ENCODE assay signal across 12 mouse cellular contexts in genomic region chrX:159066212-159066611, GRCm38 (mm10).
"Had no signal": no experiment of that assay in that cellular context is flagged by ENCODE, and none has a peak within 500 bp of the region (broad histone marks: within the 10 kb centered on the region; RNA-seq: fewer than 3 reads in every experiment).

No protein-coding gene starts in this region.

- DNase-seq: kidney, postnatal 36 days; layer of hippocampus, adult 9-11 months; layer of hippocampus, postnatal 36 days; lung, adult 18-20 months; right cerebral cortex, adult 18-20 months; right cerebral cortex, postnatal 25 days; thymus, postnatal 4 days had no signal

- H3K36me3 ChIP-seq: limb, embryonic 13.5 days; midbrain, embryonic 12.5 days; neural tube, embryonic 15.5 days had no signal

- H3K9ac ChIP-seq: limb, embryonic 13.5 days; liver, embryonic 14.5 days; midbrain, embryonic 12.5 days; neural tube, embryonic 15.5 days had no signal

- H3K4me1 ChIP-seq: limb, embryonic 13.5 days; midbrain, embryonic 12.5 days; neural tube, embryonic 15.5 days had no signal

- H3K9me3 ChIP-seq: limb, embryonic 13.5 days; midbrain, embryonic 12.5 days; neural tube, embryonic 15.5 days had no signal

- H3K4me2 ChIP-seq: limb, embryonic 13.5 days; midbrain, embryonic 12.5 days; neural tube, embryonic 15.5 days had no signal

- H3K27ac ChIP-seq: limb, embryonic 13.5 days; liver, embryonic 14.5 days; midbrain, embryonic 12.5 days; neural tube, embryonic 15.5 days had no signal

- H3K4me3 ChIP-seq: limb, embryonic 13.5 days; midbrain, embryonic 12.5 days; myocyte; neural tube, embryonic 15.5 days had no signal
